Mouse (Mus musculus) thymus, adult 2 months (tissue): ENCODE measurements around the gene Glb1l. TPM values are rescaled to one million over a fixed set of nuclear protein-coding genes. Genes with fewer than 3 reads are reported as not detected.

Source experiments
- DNase-seq: peaks from one replicate; pipeline ENCODE4 v3.0.0; 2021
- H3K27ac ChIP-seq: fragments of 200-500 bp; 2 replicates; pipeline ENCODE4 v1.5.1; 2012; ENCODE audit warnings: low read length, control low read depth; ENCODE audit not compliant: control insufficient read depth, insufficient read depth
- H3K27me3 ChIP-seq: fragments of 200-500 bp; 2 replicates; pipeline ENCODE4 v1.6.1; 2012; ENCODE audit warnings: mild to moderate bottlenecking, low read length, moderate library complexity, mixed read lengths; ENCODE audit not compliant: control insufficient read depth, insufficient read depth
- H3K36me3 ChIP-seq: fragments of 200-500 bp; 2 replicates; pipeline ENCODE4 v1.6.1; 2012; ENCODE audit warnings: mild to moderate bottlenecking, low read length, moderate library complexity; ENCODE audit not compliant: control insufficient read depth, insufficient read depth
- H3K4me1 ChIP-seq: fragments of 200-500 bp; replicated peaks from 2 replicates; pipeline ENCODE4 v1.6.1; 2012; ENCODE audit warnings: low read length; ENCODE audit not compliant: control insufficient read depth, insufficient read depth
- H3K4me3 ChIP-seq: fragments of 200-500 bp; 2 replicates; pipeline ENCODE4 v1.5.1; 2012; ENCODE audit warnings: mild to moderate bottlenecking, low read length, control low read depth, moderate library complexity; ENCODE audit not compliant: control insufficient read depth, insufficient read depth
- CTCF ChIP-seq: fragments of 200-500 bp; IDR thresholded peaks from 2 replicates; pipeline ENCODE4 v1.5.1; 2012; ENCODE audit warnings: mild to moderate bottlenecking, control low read depth, low read length, moderate library complexity, borderline replicate concordance; ENCODE audit not compliant: control insufficient read depth, poor library complexity, insufficient read depth; ENCODE audit errors: extremely low read depth
- POLR2A ChIP-seq: fragments of 200-500 bp; IDR thresholded peaks from 2 replicates; pipeline ENCODE4 v1.6.1; 2012; ENCODE audit warnings: mild to moderate bottlenecking, low read length, control low read depth, moderate library complexity; ENCODE audit not compliant: control insufficient read depth, poor library complexity, insufficient read depth; ENCODE audit errors: extremely low read depth
- WGBS: fragments of 180-500 bp; shearing (Covaris S2); methylation state at CpG from one replicate; pipeline ENCODE4 v1.1.7; 2018; 5-methylcytosine and 5-hydroxymethylcytosine counted together
- polyA plus RNA-seq: library from polyadenylated mRNA; depleted of rRNA; stranded (reverse); fragments of >200 nt; gene quantifications from 2 replicates; pipeline ENCODE4 v1.2.3, GENCODE M21; 2012

The Glb1l gene
- polyA plus RNA-seq, 1 experiment, result 14.4 TPM

- Histone ChIP-seq H3K27me3 (no peaks in the 10 kb centered on the region), H3K4me1 (peaks cover 51% of the 10 kb centered on the region), H3K4me3 (no peak overlapping the region), H3K27ac (no peak overlapping the region), H3K36me3 (no peaks in the 10 kb centered on the region)
- no peak for DNase-seq
- WGBS, result 91% methylated on average over 3 of the region's 3 CpGs
- TF ChIP-seq CTCF (no peak), POLR2A (no peak)
Measured at GRCm38 (mm10) chr1:75221538-75221937, 10.9 kb upstream of the Glb1l start.

GRCm38 (mm10) chr1:75219531-75219930 lies 8.9 kb upstream of the Glb1l start, which contains the start of gene Tuba4a:
TSS of gene Tuba4a (minus strand) at chr1:75219865.
- H3K36me3 ChIP-seq, result peaks cover 11% of the 10 kb centered on the region
- H3K4me1 ChIP-seq, result peaks cover 57% of the 10 kb centered on the region
- no peaks in the 10 kb centered on the region for H3K27me3 ChIP-seq
- peak within 1 kb of the TSS; percentile 71 for H3K4me3 ChIP-seq
- H3K27ac ChIP-seq, result peak within 1 kb of the TSS; percentile 47
- WGBS, result 14% methylated on average over 34 of the region's 34 CpGs
- TF ChIP-seq POLR2A, result no peak
- no peak for TF ChIP-seq CTCF
- no peak for DNase-seq

GRCm38 (mm10) chr1:75219078-75219477 lies 8.5 kb upstream of the Glb1l start:
- Histone ChIP-seq H3K27ac (peak overlapping the region; percentile 47), H3K27me3 (no peaks in the 10 kb centered on the region)
- WGBS, result under 1% methylated on average over 24 of the region's 24 CpGs

GRCm38 (mm10) chr1:75218227-75219001 lies 7.8 kb upstream of the Glb1l start:
- under 1% methylated on average over 38 of the region's 38 CpGs for WGBS
- Histone ChIP-seq H3K27me3 (no peaks in the 10 kb centered on the region), H3K36me3 (peaks cover 15% of the 10 kb centered on the region), H3K27ac (peak overlapping the region; percentile 47), H3K4me3 (peak overlapping the region; percentile 71), H3K4me1 (peaks cover 58% of the 10 kb centered on the region)
- TF ChIP-seq CTCF (no peak), POLR2A (peak; percentile 34; the same call in 1 of the 2 replicates)
- DNase-seq, result peak; percentile 66

More at GRCm38 (mm10) chr1:75219078-75219477, 8.5 kb upstream of the Glb1l start:
- peak overlapping the region; percentile 71 for H3K4me3 ChIP-seq
- TF ChIP-seq POLR2A (peak; percentile 98), CTCF (no peak)
- peaks cover 15% of the 10 kb centered on the region for H3K36me3 ChIP-seq
- peak; percentile 97 for DNase-seq
- peaks cover 58% of the 10 kb centered on the region for H3K4me1 ChIP-seq

- Histone ChIP-seq H3K4me3 (peak overlapping the region; percentile 71), H3K27ac (peak overlapping the region; percentile 47; the same call in 1 of the 2 replicates), H3K27me3 (no peaks in the 10 kb centered on the region), H3K36me3 (peaks cover 15% of the 10 kb centered on the region), H3K4me1 (peaks cover 60% of the 10 kb centered on the region)
- TF ChIP-seq CTCF, result no peak
- no peak for TF ChIP-seq POLR2A
- no peak for DNase-seq
- WGBS, result 1% methylated on average over 6 of the region's 6 CpGs
Measured at GRCm38 (mm10) chr1:75217893-75218226, 7.2 kb upstream of the Glb1l start.

GRCm38 (mm10) chr1:75216797-75217585 lies 6.4 kb upstream of the Glb1l start:
- no peak for DNase-seq
- TF ChIP-seq POLR2A (no peak), CTCF (no peak)
- Histone ChIP-seq H3K4me1 (peaks cover 61% of the 10 kb centered on the region), H3K27me3 (no peaks in the 10 kb centered on the region), H3K36me3 (peaks cover 15% of the 10 kb centered on the region), H3K4me3 (peak overlapping the region; percentile 25; the same call in 1 of the 2 replicates), H3K27ac (peak overlapping the region; percentile 11; the same call in 1 of the 2 replicates)
- WGBS, result 45% methylated on average over 13 of the region's 13 CpGs
